Mouse (Mus musculus) limb, embryonic 14.5 days (tissue): Measurements from ENCODE around the gene Mrpl24. TPM values are rescaled to one million over a fixed set of nuclear protein-coding genes. Genes with fewer than 3 reads are reported as not detected.

Experiments used
- ATAC-seq: fragments of 200-750 bp; cut with Nextera tagmentation; 2 replicates; pipeline ENCODE4 v1.8.0; 2017; ENCODE audit warnings: low read depth, moderate number of reproducible peaks, moderate TSS enrichment; ENCODE audit not compliant: low FRiP score
- DNase-seq: peaks from one replicate; pipeline ENCODE4 v3.0.0-alpha.2; 2015; ENCODE audit warnings: low spot score
- H3K27ac ChIP-seq: fragments of 300-500 bp; sonication (generic); replicated peaks from 2 replicates; pipeline ENCODE4 v1.5.1; 2014; ENCODE audit warnings: low read depth, mild to moderate bottlenecking, low read length, moderate library complexity, mixed read lengths
- H3K27me3 ChIP-seq: fragments of 300-500 bp; sonication (generic); 2 replicates; pipeline ENCODE4 v1.6.1; 2014; ENCODE audit warnings: low read length, mixed read lengths; ENCODE audit not compliant: control insufficient read depth, insufficient read depth
- H3K36me3 ChIP-seq: fragments of 300-500 bp; sonication (generic); 2 replicates; pipeline ENCODE4 v1.6.1; 2014; ENCODE audit warnings: mild to moderate bottlenecking, low read length, moderate library complexity, mixed read lengths; ENCODE audit not compliant: control insufficient read depth, insufficient read depth
- H3K4me1 ChIP-seq: fragments of 300-500 bp; sonication (generic); 2 replicates; pipeline ENCODE4 v1.6.1; 2014; ENCODE audit warnings: antibody characterized with exemption, low read length, mixed read lengths; ENCODE audit not compliant: control insufficient read depth, insufficient read depth
- H3K4me2 ChIP-seq: fragments of 300-500 bp; sonication (generic); replicated peaks from 2 replicates; pipeline ENCODE4 v1.6.1; 2014; ENCODE audit warnings: low read depth, mild to moderate bottlenecking, low read length, moderate library complexity; ENCODE audit not compliant: severe bottlenecking
- H3K4me3 ChIP-seq: fragments of 300-500 bp; sonication (generic); replicated peaks from 2 replicates; pipeline ENCODE4 v1.5.1; 2014; ENCODE audit warnings: low read length
- H3K9ac ChIP-seq: fragments of 300-500 bp; sonication (generic); 2 replicates; pipeline ENCODE4 v1.6.1; 2014; ENCODE audit warnings: mild to moderate bottlenecking, low read depth, low read length, moderate library complexity; ENCODE audit not compliant: severe bottlenecking
- H3K9me3 ChIP-seq: fragments of 300-500 bp; sonication (generic); 2 replicates; pipeline ENCODE4 v1.6.1; 2016; ENCODE audit warnings: low read length; ENCODE audit not compliant: control insufficient read depth
- POLR2A ChIP-seq: fragments of 200-500 bp; IDR thresholded peaks from 2 replicates; pipeline ENCODE4 v1.8.0; 2012; ENCODE audit warnings: inconsistent platforms, mild to moderate bottlenecking, moderate library complexity, borderline replicate concordance; ENCODE audit not compliant: insufficient read depth, insufficient read length; ENCODE audit errors: extremely low read depth
- WGBS: fragments of 180-500 bp; shearing (Covaris S2); extraction: QIAGEN DNeasy Blood & Tissue Kit; methylation state at CpG from one replicate; pipeline ENCODE4 v1.1.7; 2014; 5-methylcytosine and 5-hydroxymethylcytosine counted together
- polyA plus RNA-seq, 2 experiments: library from polyadenylated mRNA; depleted of rRNA in 1 of 2; stranded (reverse) in 1 of 2; unstranded in 1 of 2; fragments of >200 nt; fragmentation: Nextera tagmentation in 1 of 2; extraction: Ambion mirVana in 1 of 2; gene quantifications; 2 replicates each; pipeline versions ENCODE4 v1.2.1 to v1.2.3; 2012 to 2014

Gene Mrpl24
- polyA plus RNA-seq, 2 experiments, result 66.2 to 124 TPM

DNA sequence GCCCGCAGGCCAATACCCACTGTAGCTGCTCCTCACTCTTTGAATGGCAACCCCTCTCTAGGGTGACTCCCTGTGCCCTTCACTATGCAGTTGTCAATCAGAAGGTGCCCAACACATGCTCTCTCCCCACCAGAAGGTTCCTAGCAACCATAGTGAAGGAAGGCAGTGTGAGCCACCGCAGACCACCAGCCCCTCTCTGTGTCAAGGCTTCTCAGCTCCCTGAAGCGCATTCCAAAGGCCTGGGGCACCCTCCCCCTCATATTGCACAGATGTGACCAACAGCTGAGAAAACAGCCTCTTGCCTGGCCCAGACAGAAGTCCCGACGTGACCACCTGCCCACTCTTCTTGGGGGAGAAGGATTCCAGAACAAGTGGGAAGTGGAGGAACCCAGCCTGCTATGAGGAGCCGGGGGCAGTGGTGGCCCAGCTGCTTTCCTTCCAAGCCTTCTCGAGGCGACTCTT is 52.9 kb downstream of the Mrpl24 start:
- Histone ChIP-seq H3K9ac (peak overlapping the region; percentile 17; the same call in 1 of the 2 replicates), H3K4me2 (peak overlapping the region; percentile 92), H3K36me3 (no peaks in the 10 kb centered on the region), H3K27me3 (peaks cover 26% of the 10 kb centered on the region), H3K4me3 (peak overlapping the region; percentile 48), H3K27ac (no peak overlapping the region), H3K4me1 (peaks cover 27% of the 10 kb centered on the region), H3K9me3 (no peaks in the 10 kb centered on the region)
- WGBS, result 10% methylated on average over 8 of the region's 8 CpGs
- ATAC-seq, result peak; percentile 38
- no peak for TF ChIP-seq POLR2A
- DNase-seq, result no peak

DNA sequence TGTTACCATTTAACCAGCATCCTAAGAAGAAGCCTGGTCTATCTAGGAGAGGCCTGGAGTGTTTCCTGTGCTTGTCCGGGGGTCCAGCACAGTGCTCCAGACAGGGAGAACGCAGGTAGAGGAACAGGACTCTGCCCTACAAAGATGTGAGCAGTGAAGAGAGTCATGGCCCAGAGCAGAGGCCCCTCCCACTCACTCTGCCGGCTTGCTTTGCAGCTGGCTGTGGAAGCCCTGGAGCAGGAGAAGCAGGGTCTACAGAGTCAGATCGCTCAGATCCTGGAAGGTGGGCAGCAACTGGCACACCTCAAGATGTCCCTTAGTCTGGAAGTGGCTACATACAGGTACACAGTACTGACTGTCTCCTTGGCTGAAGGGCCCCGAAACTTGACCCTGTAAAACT is 53.5 kb downstream of the Mrpl24 start:
- Histone ChIP-seq H3K27me3 (peaks cover 26% of the 10 kb centered on the region), H3K4me3 (peak overlapping the region; percentile 48), H3K9ac (peak overlapping the region; percentile 17; the same call in 1 of the 2 replicates), H3K4me1 (peaks cover 27% of the 10 kb centered on the region), H3K36me3 (no peaks in the 10 kb centered on the region), H3K4me2 (peak overlapping the region; percentile 92), H3K9me3 (no peaks in the 10 kb centered on the region), H3K27ac (no peak overlapping the region)
- TF ChIP-seq POLR2A, result no peak
- ATAC-seq, result no peak
- 19% methylated on average over 5 of the region's 5 CpGs for WGBS
- DNase-seq, result no peak

Other genes starting within 250 kb of the Mrpl24 start
- gene Lrrc71, start 170.9 kb upstream of the Mrpl24 start, polyA plus RNA-seq (2012; rRNA removed), result 0.28 and 0.52 TPM in 2 replicates
- gene Lrrc71, start 170.9 kb upstream of the Mrpl24 start, polyA plus RNA-seq (2014; fragmentation: Nextera tagmentation; extraction: Ambion mirVana), result 0.33 and 0.83 TPM in 2 replicates
- 2.7 and 3.7 TPM in 2 replicates for gene Ntrk1, start 124.3 kb upstream of the Mrpl24 start, polyA plus RNA-seq (2012; rRNA removed)
- 1.3 and 2.1 TPM in 2 replicates for gene Ntrk1, start 124.3 kb upstream of the Mrpl24 start, polyA plus RNA-seq (2014; fragmentation: Nextera tagmentation; extraction: Ambion mirVana)
- 1.4 and 1.7 TPM in 2 replicates for gene Insrr, start 122.6 kb upstream of the Mrpl24 start, polyA plus RNA-seq (2012; rRNA removed)
- gene Insrr, start 122.6 kb upstream of the Mrpl24 start, polyA plus RNA-seq (2014; fragmentation: Nextera tagmentation; extraction: Ambion mirVana), result 0.22 and 0.35 TPM in 2 replicates
- 47.2 and 65.4 TPM in 2 replicates for gene Pear1, start 95.2 kb upstream of the Mrpl24 start, polyA plus RNA-seq (2012; rRNA removed)
- gene Pear1, start 95.2 kb upstream of the Mrpl24 start, polyA plus RNA-seq (2014; fragmentation: Nextera tagmentation; extraction: Ambion mirVana), result 21.5 and 27.0 TPM in 2 replicates
- 0.08 and 0.18 TPM in 2 replicates for gene Sh2d2a, start 72.8 kb upstream of the Mrpl24 start, polyA plus RNA-seq (2012; rRNA removed)
- not detected in 2 replicates for gene Sh2d2a, start 72.8 kb upstream of the Mrpl24 start, polyA plus RNA-seq (2014; fragmentation: Nextera tagmentation; extraction: Ambion mirVana)
- 48.5 and 50.6 TPM in 2 replicates for gene Prcc, start 33.9 kb upstream of the Mrpl24 start, polyA plus RNA-seq (2012; rRNA removed)
- 15.8 and 16.8 TPM in 2 replicates for gene Prcc, start 33.9 kb upstream of the Mrpl24 start, polyA plus RNA-seq (2014; fragmentation: Nextera tagmentation; extraction: Ambion mirVana)
- 160 and 203 TPM in 2 replicates for gene Hdgf, start 13.2 kb upstream of the Mrpl24 start, polyA plus RNA-seq (2012; rRNA removed)
- gene Hdgf, start 13.2 kb upstream of the Mrpl24 start, polyA plus RNA-seq (2014; fragmentation: Nextera tagmentation; extraction: Ambion mirVana), result 260 and 268 TPM in 2 replicates
- 35.7 and 39.7 TPM in 2 replicates for gene Isg20l2, start 10.8 kb downstream of the Mrpl24 start, polyA plus RNA-seq (2012; rRNA removed)
- gene Isg20l2, start 10.8 kb downstream of the Mrpl24 start, polyA plus RNA-seq (2014; fragmentation: Nextera tagmentation; extraction: Ambion mirVana), result 26.7 and 27.0 TPM in 2 replicates
- gene Rrnad1, start 11.2 kb downstream of the Mrpl24 start, polyA plus RNA-seq (2012; rRNA removed), result 53.6 and 61.8 TPM in 2 replicates
- 15.6 and 18.7 TPM in 2 replicates for gene Rrnad1, start 11.2 kb downstream of the Mrpl24 start, polyA plus RNA-seq (2014; fragmentation: Nextera tagmentation; extraction: Ambion mirVana)
- 176 and 192 TPM in 2 replicates for gene Crabp2, start 29.2 kb downstream of the Mrpl24 start, polyA plus RNA-seq (2012; rRNA removed)
- 267 and 331 TPM in 2 replicates for gene Crabp2, start 29.2 kb downstream of the Mrpl24 start, polyA plus RNA-seq (2014; fragmentation: Nextera tagmentation; extraction: Ambion mirVana)
- gene Nes, start 51.6 kb downstream of the Mrpl24 start, polyA plus RNA-seq (2012; rRNA removed), result 28.4 and 36.0 TPM in 2 replicates
- 24.5 and 28.7 TPM in 2 replicates for gene Nes, start 51.6 kb downstream of the Mrpl24 start, polyA plus RNA-seq (2014; fragmentation: Nextera tagmentation; extraction: Ambion mirVana)
- 1.6 and 1.8 TPM in 2 replicates for gene Bcan, start 80.7 kb downstream of the Mrpl24 start, polyA plus RNA-seq (2012; rRNA removed)
- 0.39 and 0.41 TPM in 2 replicates for gene Bcan, start 80.7 kb downstream of the Mrpl24 start, polyA plus RNA-seq (2014; fragmentation: Nextera tagmentation; extraction: Ambion mirVana)
- gene Hapln2, start 108.1 kb downstream of the Mrpl24 start, polyA plus RNA-seq (2012; rRNA removed), result 0.29 and 0.63 TPM in 2 replicates
- 0.15 and 0.22 TPM in 2 replicates for gene Hapln2, start 108.1 kb downstream of the Mrpl24 start, polyA plus RNA-seq (2014; fragmentation: Nextera tagmentation; extraction: Ambion mirVana)
- 8.3 and 16.2 TPM in 2 replicates for gene Gpatch4, start 123.6 kb downstream of the Mrpl24 start, polyA plus RNA-seq (2012; rRNA removed)
- gene Gpatch4, start 123.6 kb downstream of the Mrpl24 start, polyA plus RNA-seq (2014; fragmentation: Nextera tagmentation; extraction: Ambion mirVana), result 29.7 and 30.2 TPM in 2 replicates
- gene Naxe, start 139.0 kb downstream of the Mrpl24 start, polyA plus RNA-seq (2012; rRNA removed), result 101 and 123 TPM in 2 replicates
- 203 and 215 TPM in 2 replicates for gene Naxe, start 139.0 kb downstream of the Mrpl24 start, polyA plus RNA-seq (2014; fragmentation: Nextera tagmentation; extraction: Ambion mirVana)
- 0.03 TPM in 1 of 2 replicates, not detected in the other for gene Ttc24, start 158.8 kb downstream of the Mrpl24 start, polyA plus RNA-seq (2012; rRNA removed)
- gene Ttc24, start 158.8 kb downstream of the Mrpl24 start, polyA plus RNA-seq (2014; fragmentation: Nextera tagmentation; extraction: Ambion mirVana), result not detected in 2 replicates
- gene Iqgap3, start 162.5 kb downstream of the Mrpl24 start, polyA plus RNA-seq (2012; rRNA removed), result 38.8 and 50.5 TPM in 2 replicates
- gene Iqgap3, start 162.5 kb downstream of the Mrpl24 start, polyA plus RNA-seq (2014; fragmentation: Nextera tagmentation; extraction: Ambion mirVana), result 20.0 and 21.0 TPM in 2 replicates
- gene Mef2d, start 222.9 kb downstream of the Mrpl24 start, polyA plus RNA-seq (2012; rRNA removed), result 58.7 and 79.0 TPM in 2 replicates
- 27.4 and 29.6 TPM in 2 replicates for gene Mef2d, start 222.9 kb downstream of the Mrpl24 start, polyA plus RNA-seq (2014; fragmentation: Nextera tagmentation; extraction: Ambion mirVana)